Mouse (Mus musculus) liver, embryonic 12.5 days (tissue): ENCODE data around the gene Gm17662. TPM values are rescaled to one million over a fixed set of nuclear protein-coding genes. Genes with fewer than 3 reads are reported as not detected.
A peak's percentile ranks its signal among the peaks of the same experiment; 100 is the strongest.

Experiments
- ATAC-seq: fragments of 200-750 bp; cut with Nextera tagmentation; 2 replicates; pipeline ENCODE4 v1.8.0; 2017; ENCODE audit warnings: moderate number of reproducible peaks, mild to moderate bottlenecking, moderate library complexity
- H3K27ac ChIP-seq: fragments of 300-500 bp; sonication (generic); 2 replicates; pipeline ENCODE4 v1.5.1; 2016; ENCODE audit warnings: mild to moderate bottlenecking
- H3K27me3 ChIP-seq: fragments of 300-500 bp; sonication (generic); replicated peaks from 2 replicates; pipeline ENCODE4 v1.6.1; 2016; ENCODE audit warnings: mild to moderate bottlenecking, moderate library complexity
- H3K36me3 ChIP-seq: fragments of 300-500 bp; sonication (generic); 2 replicates; pipeline ENCODE4 v1.6.1; 2016; ENCODE audit warnings: mild to moderate bottlenecking, moderate library complexity
- H3K4me1 ChIP-seq: fragments of 300-500 bp; sonication (generic); 2 replicates; pipeline ENCODE4 v1.6.1; 2016
- H3K4me2 ChIP-seq: fragments of 300-500 bp; sonication (generic); 2 replicates; pipeline ENCODE4 v1.6.1; 2016; ENCODE audit warnings: mild to moderate bottlenecking, moderate library complexity
- H3K4me3 ChIP-seq: fragments of 300-500 bp; sonication (generic); 2 replicates; pipeline ENCODE4 v1.5.1; 2016; ENCODE audit warnings: mild to moderate bottlenecking, moderate library complexity
- H3K9ac ChIP-seq: fragments of 300-500 bp; sonication (generic); 2 replicates; pipeline ENCODE4 v1.6.1; 2016; ENCODE audit warnings: mild to moderate bottlenecking, moderate library complexity
- H3K9me3 ChIP-seq: fragments of 300-500 bp; sonication (generic); replicated peaks from 2 replicates; pipeline ENCODE4 v1.6.1; 2016; ENCODE audit warnings: mild to moderate bottlenecking, moderate library complexity
- WGBS: fragments of 180-500 bp; shearing (Covaris S2); methylation state at CpG from one replicate; pipeline ENCODE4 v1.1.7; 2016; ENCODE audit not compliant: insufficient replicate concordance; 5-methylcytosine and 5-hydroxymethylcytosine counted together
- polyA plus RNA-seq: library from polyadenylated mRNA; unstranded; fragments of >200 nt; fragmentation: Nextera tagmentation; extraction: Ambion mirVana; gene quantifications from 2 replicates; pipeline ENCODE4 v1.2.1, GENCODE M21; 2016

The Gm17662 gene
- not detected in 2 replicates for polyA plus RNA-seq

DNA sequence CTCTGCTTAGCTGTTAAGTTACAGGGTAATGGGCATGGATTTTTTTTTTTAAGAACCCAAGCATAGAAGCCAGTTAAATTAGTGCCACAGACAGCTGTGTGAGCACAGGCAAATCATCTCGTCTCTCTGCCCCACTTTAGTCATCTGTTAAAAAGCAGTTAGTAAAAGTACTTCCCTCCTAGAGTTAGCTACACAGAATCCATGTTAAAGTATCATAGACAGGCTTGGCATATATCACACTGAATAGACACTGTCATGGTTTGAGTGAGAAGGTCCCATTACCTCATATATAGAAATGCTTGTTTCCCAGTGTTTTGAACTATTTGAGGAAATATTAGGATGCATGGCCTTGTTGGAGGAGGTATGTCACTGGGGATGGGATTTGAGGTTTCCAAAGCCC is at the start of gene Gm17662:
TSS of gene Gm17662 (plus strand) at position 301 of the 400 bp plus-strand sequence.
- Histone ChIP-seq H3K4me1 (no peaks in the 10 kb centered on the region), H3K9ac (no peak within 1 kb of the TSS), H3K27ac (no peak within 1 kb of the TSS), H3K4me3 (no peak within 1 kb of the TSS), H3K27me3 (no peaks in the 10 kb centered on the region), H3K9me3 (no peaks in the 10 kb centered on the region), H3K36me3 (0 out of 2 replicates have a peak, but pooled peaks cover 3% of the 10 kb centered on the region), H3K4me2 (no peak within 1 kb of the TSS)
- 34% methylated on average over 1 of the region's 1 CpGs for WGBS
- no peak for ATAC-seq

DNA sequence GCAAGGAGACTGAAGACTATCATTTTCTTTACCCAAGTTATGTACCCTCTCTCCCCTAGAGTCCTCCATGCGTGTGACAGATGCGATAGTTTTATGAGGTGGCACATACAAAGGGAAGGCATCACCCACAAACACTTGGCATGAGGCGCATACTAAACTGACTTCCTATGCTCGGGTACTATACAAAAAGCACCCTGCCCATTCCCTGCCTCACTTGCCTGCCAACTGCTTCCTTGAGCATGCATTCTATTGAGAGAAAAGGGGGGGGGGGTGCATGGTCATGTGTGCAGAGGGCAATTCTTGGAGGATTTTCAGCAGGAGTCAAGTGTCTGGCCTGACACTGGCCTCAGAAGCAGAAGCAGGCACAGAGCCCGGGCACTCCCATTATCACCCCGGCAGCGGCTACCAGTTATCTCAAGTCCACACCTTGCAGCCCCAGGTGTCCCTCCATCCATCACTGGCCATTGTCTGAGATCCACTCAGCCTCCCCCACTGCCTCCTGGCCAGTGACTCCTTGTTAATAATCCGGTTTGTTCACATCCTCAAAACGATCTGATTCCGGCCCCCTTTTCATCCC is 46.3 kb upstream of the Gm17662 start:
- ATAC-seq, result no peak
- no peaks in the 10 kb centered on the region; the same call in 1 of the 2 replicates for H3K9me3 ChIP-seq
- H3K36me3 ChIP-seq, result no peaks in the 10 kb centered on the region
- no peak overlapping the region for H3K4me3 ChIP-seq
- H3K27ac ChIP-seq, result no peak overlapping the region
- no peak overlapping the region for H3K9ac ChIP-seq
- no peaks in the 10 kb centered on the region for H3K4me1 ChIP-seq
- H3K27me3 ChIP-seq, result no peaks in the 10 kb centered on the region
- H3K4me2 ChIP-seq, result no peak overlapping the region
- WGBS, result 54% methylated on average over 10 of the region's 10 CpGs

DNA sequence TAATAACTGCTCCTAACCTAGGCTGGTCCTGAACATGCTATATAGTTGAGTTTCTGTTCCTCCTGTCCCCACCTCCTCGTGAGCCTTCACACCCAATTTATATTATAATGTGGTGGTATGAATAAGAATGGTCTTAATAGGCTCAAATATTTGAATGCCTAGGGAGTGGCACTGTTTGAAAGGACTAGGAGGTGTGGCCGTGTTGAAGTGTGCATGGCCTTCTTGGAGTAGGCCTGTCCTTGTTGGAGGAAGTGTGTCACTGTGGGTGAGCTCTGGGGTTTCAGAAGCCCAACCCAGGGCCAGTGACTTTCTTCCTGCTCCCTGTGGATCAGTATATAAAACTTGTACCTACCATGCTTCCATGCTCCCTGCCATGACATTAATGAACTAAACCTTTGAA is 43.5 kb upstream of the Gm17662 start:
- WGBS, result 44% methylated on average over 2 of the region's 2 CpGs

DNA sequence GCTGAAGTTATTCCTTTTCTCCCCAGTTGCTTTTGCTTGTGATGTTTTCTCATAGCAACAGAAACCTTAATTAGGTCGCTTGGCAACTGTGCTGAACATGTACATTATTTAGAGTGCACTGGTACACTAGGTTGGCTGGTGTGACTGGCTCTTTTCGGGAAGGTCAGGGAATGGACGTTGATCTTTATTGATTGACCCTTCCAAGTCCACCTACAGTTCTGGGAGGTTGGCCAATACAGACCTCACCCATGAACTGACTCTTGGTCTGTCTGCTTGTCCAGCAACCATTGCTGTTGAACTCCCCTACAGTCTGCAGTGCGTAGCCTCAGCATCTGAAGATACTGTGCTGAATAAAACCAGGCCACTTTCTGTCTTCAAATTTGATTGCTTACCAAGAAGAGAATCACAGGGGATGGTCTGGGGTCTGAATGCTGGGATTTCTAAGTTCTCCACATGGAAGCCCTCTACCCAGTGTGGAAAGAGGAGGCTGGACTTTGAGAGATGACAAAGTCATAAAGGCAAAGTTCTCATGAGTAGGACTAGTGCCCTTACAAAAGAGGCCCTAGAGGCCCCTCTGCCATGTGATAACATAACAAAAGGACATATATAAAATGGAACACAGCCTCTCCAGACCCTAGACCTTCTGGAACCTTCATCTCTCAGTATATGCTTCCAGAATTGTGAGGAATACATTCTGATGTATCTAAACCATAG is 40.5 kb upstream of the Gm17662 start:
- Histone ChIP-seq H3K4me2 (no peak overlapping the region), H3K36me3 (no peaks in the 10 kb centered on the region), H3K9me3 (no peaks in the 10 kb centered on the region; the same call in 1 of the 2 replicates), H3K4me3 (no peak overlapping the region), H3K27ac (no peak overlapping the region), H3K4me1 (0 out of 2 replicates have a peak, but pooled peaks cover 4% of the 10 kb centered on the region), H3K27me3 (no peaks in the 10 kb centered on the region), H3K9ac (no peak overlapping the region)
- peak; percentile 73 for ATAC-seq
- 62% methylated on average over 4 of the region's 4 CpGs for WGBS

More for the DNA sequence above, 43.5 kb upstream of the Gm17662 start:
- Histone ChIP-seq H3K27me3 (no peaks in the 10 kb centered on the region), H3K4me3 (no peak overlapping the region), H3K9me3 (no peaks in the 10 kb centered on the region; the same call in 1 of the 2 replicates), H3K27ac (no peak overlapping the region), H3K4me2 (no peak overlapping the region), H3K4me1 (0 out of 2 replicates have a peak, but pooled peaks cover 4% of the 10 kb centered on the region), H3K36me3 (no peaks in the 10 kb centered on the region), H3K9ac (no peak overlapping the region)
- ATAC-seq, result no peak

DNA sequence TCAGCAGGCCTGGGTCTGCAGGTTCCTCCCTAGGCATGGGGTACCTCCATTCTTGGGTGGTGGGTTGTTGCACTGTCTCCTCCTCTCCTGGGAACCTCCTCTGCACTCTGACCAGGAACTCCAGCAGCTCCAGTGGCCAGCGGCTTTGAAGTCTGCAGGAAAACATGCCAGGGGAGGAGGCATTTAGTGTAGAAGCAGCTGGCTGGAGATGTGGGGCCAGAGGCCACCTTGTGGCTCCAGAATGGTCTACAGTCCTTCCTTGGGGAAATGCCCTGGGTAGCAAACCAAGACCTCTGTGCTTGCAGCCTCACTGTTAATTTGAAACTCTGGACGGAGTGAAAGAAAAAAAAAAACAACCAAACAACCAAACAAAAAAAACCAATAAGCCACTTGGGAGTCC is 39.6 kb upstream of the Gm17662 start:
- ATAC-seq, result no peak
- H3K9me3 ChIP-seq, result no peaks in the 10 kb centered on the region; the same call in 1 of the 2 replicates
- H3K4me1 ChIP-seq, result 0 out of 2 replicates have a peak, but pooled peaks cover 4% of the 10 kb centered on the region
- 28% methylated on average over 2 of the region's 2 CpGs for WGBS
- H3K36me3 ChIP-seq, result no peaks in the 10 kb centered on the region
- H3K27ac ChIP-seq, result no peak overlapping the region
- H3K27me3 ChIP-seq, result no peaks in the 10 kb centered on the region
- H3K9ac ChIP-seq, result no peak overlapping the region
- no peak overlapping the region for H3K4me3 ChIP-seq
- H3K4me2 ChIP-seq, result no peak overlapping the region

DNA sequence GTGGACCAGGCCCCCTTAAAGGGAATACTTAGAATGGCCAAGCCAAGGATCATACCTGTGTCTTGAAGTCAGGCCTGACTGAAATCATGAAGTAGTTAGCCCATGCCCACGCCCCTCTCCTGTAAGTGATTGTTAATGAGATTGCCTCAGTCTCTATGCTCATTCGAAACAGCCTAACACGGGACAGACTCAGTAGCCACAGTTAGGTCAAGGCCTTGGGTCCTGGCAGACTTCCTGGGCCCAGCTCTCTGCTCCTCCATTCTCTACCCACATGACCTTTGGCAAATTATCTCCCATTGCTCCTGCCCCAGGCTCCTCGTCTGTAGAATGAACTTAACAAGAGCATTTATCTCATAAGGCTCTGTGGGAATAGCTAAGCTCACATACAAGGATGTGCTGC is 38.1 kb upstream of the Gm17662 start:
- Histone ChIP-seq H3K27ac (no peak overlapping the region), H3K36me3 (no peaks in the 10 kb centered on the region), H3K4me1 (0 out of 2 replicates have a peak, but pooled peaks cover 4% of the 10 kb centered on the region), H3K4me2 (no peak overlapping the region), H3K9me3 (no peaks in the 10 kb centered on the region; the same call in 1 of the 2 replicates), H3K9ac (no peak overlapping the region), H3K4me3 (no peak overlapping the region), H3K27me3 (no peaks in the 10 kb centered on the region)
- ATAC-seq, result no peak
- 40% methylated on average over 4 of the region's 4 CpGs for WGBS

DNA sequence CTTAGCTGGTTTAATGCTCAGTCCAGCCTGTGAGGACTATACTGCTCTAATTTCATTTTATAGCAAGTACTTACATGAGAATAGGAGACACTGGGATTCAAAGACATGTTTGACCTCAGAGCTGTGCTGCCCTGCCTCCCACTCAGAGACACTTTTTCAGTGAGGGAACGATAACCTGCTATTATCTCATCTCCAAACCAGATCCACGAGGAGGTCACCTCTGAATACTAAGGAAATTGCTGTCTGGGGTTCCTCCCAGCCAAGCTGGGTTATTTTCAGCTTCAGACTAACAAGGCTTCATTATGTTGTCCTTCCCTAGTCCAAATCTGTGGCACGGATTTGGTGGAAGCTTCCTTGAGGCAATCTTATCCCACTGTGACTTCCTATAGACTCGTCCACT is 37.2 kb upstream of the Gm17662 start:
- Histone ChIP-seq H3K27me3 (no peaks in the 10 kb centered on the region), H3K27ac (no peak overlapping the region), H3K4me2 (no peak overlapping the region), H3K36me3 (no peaks in the 10 kb centered on the region), H3K4me1 (0 out of 2 replicates have a peak, but pooled peaks cover 4% of the 10 kb centered on the region), H3K9ac (no peak overlapping the region), H3K9me3 (no peaks in the 10 kb centered on the region; the same call in 1 of the 2 replicates), H3K4me3 (no peak overlapping the region)
- no peak for ATAC-seq
- 55% methylated on average over 4 of the region's 4 CpGs for WGBS

DNA sequence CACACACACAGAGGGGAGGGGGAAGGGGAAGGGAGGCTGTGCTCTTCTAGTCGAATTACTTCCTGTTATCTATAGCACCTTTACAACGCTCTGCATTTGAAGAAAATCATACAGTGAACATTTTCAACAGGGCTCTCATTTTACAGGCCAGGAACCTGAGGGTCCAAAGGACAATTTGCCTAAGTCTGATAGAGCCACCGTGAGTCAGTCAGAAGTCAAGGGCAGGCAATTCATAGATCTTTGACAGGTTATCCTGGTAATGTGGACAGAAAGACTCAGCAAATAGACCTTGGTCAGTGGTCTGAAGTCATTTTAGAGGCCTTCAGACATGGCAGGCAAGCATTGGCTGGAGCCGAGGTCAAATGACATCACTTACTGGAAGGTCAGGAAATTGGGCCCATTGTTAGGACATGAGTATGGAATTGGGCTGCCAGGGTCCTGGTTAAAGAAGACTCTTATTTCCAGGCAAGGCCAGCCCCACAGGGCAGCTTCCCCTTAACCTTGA is 33.5 kb upstream of the Gm17662 start:
- Histone ChIP-seq H3K9me3 (no peaks in the 10 kb centered on the region), H3K4me1 (no peaks in the 10 kb centered on the region), H3K4me3 (no peak overlapping the region), H3K9ac (no peak overlapping the region), H3K36me3 (0 out of 2 replicates have a peak, but pooled peaks cover 4% of the 10 kb centered on the region), H3K4me2 (no peak overlapping the region), H3K27ac (no peak overlapping the region), H3K27me3 (no peaks in the 10 kb centered on the region)
- no peak for ATAC-seq
- 45% methylated on average over 4 of the region's 4 CpGs for WGBS

DNA sequence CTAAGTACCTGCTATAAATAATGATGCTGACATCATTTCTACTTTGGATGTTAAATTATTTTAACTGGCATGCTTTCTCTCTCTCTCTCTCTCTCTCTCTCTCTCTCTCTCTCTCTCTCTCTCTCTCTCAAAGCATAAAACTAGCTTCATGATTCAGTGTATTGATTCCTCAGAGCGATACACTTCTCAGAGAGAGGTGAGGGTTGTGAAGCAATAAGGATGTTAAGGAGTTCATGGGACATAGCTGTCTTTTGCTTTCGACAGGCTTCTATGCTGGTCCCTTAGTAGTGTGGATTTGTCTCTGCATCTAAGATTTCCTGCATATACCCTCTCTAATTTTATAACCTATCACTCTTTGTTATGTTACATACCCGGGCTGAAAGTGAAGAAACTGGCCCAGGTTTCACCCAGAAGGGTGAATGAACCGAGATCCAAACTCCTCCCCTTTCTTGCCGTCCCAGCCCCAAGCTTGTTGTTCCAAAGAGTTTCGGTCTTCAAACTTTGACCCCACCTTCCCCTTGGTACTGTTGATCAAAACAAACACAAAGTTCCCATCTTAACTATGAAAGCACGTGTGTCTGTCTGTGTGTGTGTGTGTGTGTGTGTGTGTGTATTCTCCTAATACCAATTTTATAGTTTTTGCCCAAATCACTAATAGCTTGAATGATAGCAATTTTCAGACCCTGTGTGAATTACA is 32.6 kb upstream of the Gm17662 start:
- Histone ChIP-seq H3K9me3 (no peaks in the 10 kb centered on the region), H3K36me3 (0 out of 2 replicates have a peak, but pooled peaks cover 4% of the 10 kb centered on the region), H3K4me2 (no peak overlapping the region), H3K27ac (no peak overlapping the region), H3K4me3 (no peak overlapping the region), H3K27me3 (no peaks in the 10 kb centered on the region), H3K4me1 (no peaks in the 10 kb centered on the region), H3K9ac (no peak overlapping the region)
- no peak for ATAC-seq
- WGBS, result 59% methylated on average over 7 of the region's 7 CpGs

DNA sequence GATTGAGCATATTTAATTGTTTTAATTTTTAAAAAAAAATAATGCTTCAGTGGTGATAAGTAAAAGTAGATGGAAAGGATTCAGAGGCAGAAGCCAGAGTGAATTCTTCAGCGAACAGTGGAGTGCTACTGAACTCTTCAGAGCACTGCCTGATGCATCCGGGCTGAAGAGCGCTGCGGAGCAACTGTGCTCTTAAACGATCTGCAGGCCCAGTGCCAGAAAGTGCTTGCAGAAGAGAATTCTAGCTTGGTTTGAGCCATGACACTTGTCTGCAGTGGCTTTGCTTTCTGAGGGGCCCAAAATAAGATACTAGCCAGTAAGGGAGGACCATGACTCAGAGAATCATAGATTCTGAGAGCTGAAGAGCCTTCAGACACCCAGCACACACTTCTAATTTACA is 28.2 kb upstream of the Gm17662 start:
- WGBS, result 69% methylated on average over 5 of the region's 5 CpGs
- no peak for ATAC-seq
- H3K27me3 ChIP-seq, result no peaks in the 10 kb centered on the region
- no peak overlapping the region for H3K4me2 ChIP-seq
- no peaks in the 10 kb centered on the region for H3K9me3 ChIP-seq
- 0 out of 2 replicates have a peak, but pooled peaks cover 4% of the 10 kb centered on the region for H3K36me3 ChIP-seq
- H3K9ac ChIP-seq, result no peak overlapping the region
- H3K4me3 ChIP-seq, result no peak overlapping the region
- H3K27ac ChIP-seq, result no peak overlapping the region
- no peaks in the 10 kb centered on the region for H3K4me1 ChIP-seq

DNA sequence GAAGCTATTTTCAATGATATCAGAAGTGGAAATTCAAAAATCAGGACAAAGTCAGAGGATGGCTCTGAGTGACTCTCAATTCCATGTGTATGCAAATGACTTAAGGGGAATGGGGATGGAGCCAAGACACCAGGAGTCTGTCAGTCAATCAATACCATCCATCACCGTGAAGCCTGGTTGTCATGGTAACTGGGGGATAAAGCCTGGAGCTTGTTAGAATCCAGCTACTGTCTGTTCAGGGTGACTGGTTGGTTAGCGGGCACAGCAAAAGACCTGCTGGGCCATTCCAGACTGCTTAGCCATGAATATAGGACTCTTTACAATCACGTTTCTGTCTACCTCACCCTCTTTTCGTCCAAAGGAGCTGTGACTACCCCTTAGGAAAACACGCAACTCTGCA is 22.0 kb upstream of the Gm17662 start:
- H3K4me1 ChIP-seq, result no peaks in the 10 kb centered on the region
- H3K27me3 ChIP-seq, result no peaks in the 10 kb centered on the region
- no peak overlapping the region for H3K27ac ChIP-seq
- no peak for ATAC-seq
- no peak overlapping the region for H3K9ac ChIP-seq
- WGBS, result 57% methylated on average over 5 of the region's 5 CpGs
- no peaks in the 10 kb centered on the region for H3K9me3 ChIP-seq
- no peak overlapping the region for H3K4me3 ChIP-seq
- H3K4me2 ChIP-seq, result no peak overlapping the region
- no peaks in the 10 kb centered on the region for H3K36me3 ChIP-seq

DNA sequence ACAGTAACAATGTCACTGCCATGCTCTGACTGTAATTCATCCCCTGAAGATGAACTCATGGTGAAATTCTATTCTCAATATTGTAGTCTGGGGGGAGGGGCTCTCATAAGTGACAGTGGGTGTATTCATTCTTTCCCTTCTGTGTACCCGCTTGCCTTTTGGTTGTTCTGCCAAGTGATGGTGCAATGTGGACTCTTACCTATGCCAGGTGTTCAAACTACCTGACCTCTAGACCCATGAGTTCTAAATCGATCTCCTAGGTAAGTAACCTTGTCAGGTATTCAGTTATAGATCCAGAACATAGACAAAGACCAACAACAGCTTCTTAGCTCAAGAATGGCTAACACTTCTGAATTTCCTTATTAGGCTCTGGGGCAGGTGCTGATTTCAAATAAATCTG is 18.8 kb upstream of the Gm17662 start:
- WGBS, result 70% methylated on average over 2 of the region's 2 CpGs
- H3K4me1 ChIP-seq, result no peaks in the 10 kb centered on the region
- H3K27ac ChIP-seq, result no peak overlapping the region
- H3K4me3 ChIP-seq, result no peak overlapping the region
- H3K4me2 ChIP-seq, result no peak overlapping the region
- H3K36me3 ChIP-seq, result no peaks in the 10 kb centered on the region
- H3K9ac ChIP-seq, result no peak overlapping the region
- no peaks in the 10 kb centered on the region for H3K9me3 ChIP-seq
- H3K27me3 ChIP-seq, result no peaks in the 10 kb centered on the region
- ATAC-seq, result no peak
